Mouse (Mus musculus) adrenal gland (tissue): Measurements from ENCODE around the gene Tcap.

ENCODE experiments used
- intact Hi-C: fragments of 180-260 bp; cut with DNase I; formaldehyde crosslinking; loops from one replicate; pipeline ENCODE4 v1.15.1; 2025
- long read RNA-seq, 2 experiments: library from polyadenylated mRNA; unstranded; transcript quantifications; one replicate each; pipeline ENCODE4 v2.0.0; 2020; ENCODE audit warnings: borderline replicate concordance in 1 of 2; ENCODE audit not compliant: insufficient replicate concordance in 1 of 2

The Tcap gene
- long read RNA-seq, experiment 1, partial matches to known transcripts = 1 of 1 reads
- long read RNA-seq, experiment 1, other reads (novel, unspliced or antisense) = 0 of 1 reads
- long read RNA-seq, experiment 2, partial matches to known transcripts = 0 of 4 reads
- long read RNA-seq, experiment 2, other reads (novel, unspliced or antisense) = 0 of 4 reads

DNA sequence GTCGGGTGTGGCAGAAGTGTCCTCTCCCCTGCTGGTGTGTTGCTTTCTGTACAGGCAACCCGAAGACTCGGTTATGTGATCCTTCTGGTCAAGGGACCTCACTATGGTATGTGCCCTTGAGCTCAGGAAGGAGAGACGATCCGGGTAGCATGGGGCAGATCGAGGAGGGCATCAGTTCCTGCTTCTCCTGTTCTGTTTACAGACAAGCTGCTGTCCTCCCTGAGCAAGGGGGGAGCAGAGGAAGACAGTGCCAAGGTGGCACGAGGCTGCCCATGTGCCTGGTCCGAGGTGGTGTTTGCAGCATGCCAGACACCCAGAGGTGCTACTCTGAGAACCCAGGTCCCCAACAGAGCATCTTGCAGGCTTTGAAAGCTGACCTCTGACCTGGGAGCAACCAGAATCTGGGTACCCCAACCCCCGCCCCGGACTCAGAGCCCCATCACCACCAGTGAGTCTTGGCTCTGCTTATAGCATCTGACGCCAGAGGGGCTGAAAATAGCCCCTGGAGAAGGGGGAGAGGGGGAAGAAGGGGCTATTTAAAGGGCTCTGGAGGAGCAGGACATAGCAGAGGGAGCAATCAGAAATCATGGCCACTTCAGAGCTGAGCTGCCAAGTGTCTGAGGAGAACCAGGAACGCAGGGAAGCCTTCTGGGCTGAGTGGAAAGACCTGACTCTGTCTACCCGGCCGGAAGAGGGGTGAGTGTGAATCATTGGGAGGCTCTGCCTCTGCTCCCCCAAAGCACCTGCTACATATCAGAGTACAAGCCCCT lies at the start of gene Tcap:
Tcap (plus strand) TSS at position 551 of the 770 bp plus-strand sequence.
- intact Hi-C loops = no loop called here

DNA sequence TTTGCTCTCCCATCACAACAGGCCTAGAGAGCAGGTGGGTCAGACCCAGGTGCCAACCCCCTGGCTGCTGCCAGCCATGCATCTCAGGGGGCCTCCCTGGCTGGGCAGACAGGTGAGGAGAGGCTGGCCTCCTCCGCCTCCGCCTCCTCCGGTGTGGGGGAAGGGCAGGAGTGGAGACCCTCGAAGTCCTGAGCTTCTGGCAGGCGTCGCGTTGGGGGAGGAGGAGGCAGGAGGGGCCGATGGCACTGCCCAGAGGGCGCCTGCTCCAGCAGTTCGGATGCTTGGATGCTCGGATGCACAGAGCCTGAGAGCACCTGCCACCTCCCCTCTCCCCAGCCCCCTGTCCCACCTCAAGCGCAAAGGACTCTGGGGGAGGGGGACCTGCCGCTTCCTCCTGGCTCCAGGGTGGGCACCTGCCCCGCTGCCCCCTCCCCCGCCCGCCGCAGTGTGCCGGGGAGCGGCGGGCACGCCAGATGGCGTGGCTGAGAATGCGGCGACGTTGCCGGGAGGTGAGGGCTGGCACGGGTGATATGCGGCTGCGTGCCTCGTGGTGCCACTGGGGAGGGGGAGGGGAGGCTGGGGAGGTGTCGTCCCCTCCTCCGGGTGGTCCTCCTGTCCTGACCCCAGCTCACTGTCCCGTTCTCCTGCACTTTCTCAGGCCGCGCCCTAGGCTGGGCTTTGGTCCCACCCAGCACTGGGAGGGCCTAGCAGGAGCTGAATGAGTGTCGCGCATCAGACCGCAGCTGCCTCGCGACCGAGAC lies 49.5 kb upstream of the Tcap start:
- intact Hi-C loops = no loop called here

DNA sequence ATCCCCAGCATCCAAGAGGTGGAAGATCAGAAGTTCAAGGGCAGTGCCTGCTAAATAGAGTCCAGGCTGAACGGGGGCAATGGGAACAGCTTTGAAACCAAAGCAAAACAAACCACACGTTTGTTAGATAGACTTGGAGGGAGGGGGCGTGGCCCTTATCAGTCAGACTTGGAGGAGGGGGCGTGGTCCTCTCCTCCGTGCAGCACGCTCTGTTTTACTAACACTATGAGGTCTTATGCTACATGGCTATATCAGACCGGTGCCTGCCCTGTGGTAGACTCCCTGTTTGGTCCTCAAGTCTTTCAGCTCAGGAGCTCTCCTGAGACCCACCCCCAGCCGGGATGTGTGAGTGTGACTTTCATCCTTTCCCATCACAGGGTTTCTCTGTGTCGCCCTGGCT lies 48.4 kb upstream of the Tcap start:
- intact Hi-C loops = loop anchor here (5.0 kb wide), 1 partner anchor 43 kb away; no protein-coding TSS in a partner anchor

DNA sequence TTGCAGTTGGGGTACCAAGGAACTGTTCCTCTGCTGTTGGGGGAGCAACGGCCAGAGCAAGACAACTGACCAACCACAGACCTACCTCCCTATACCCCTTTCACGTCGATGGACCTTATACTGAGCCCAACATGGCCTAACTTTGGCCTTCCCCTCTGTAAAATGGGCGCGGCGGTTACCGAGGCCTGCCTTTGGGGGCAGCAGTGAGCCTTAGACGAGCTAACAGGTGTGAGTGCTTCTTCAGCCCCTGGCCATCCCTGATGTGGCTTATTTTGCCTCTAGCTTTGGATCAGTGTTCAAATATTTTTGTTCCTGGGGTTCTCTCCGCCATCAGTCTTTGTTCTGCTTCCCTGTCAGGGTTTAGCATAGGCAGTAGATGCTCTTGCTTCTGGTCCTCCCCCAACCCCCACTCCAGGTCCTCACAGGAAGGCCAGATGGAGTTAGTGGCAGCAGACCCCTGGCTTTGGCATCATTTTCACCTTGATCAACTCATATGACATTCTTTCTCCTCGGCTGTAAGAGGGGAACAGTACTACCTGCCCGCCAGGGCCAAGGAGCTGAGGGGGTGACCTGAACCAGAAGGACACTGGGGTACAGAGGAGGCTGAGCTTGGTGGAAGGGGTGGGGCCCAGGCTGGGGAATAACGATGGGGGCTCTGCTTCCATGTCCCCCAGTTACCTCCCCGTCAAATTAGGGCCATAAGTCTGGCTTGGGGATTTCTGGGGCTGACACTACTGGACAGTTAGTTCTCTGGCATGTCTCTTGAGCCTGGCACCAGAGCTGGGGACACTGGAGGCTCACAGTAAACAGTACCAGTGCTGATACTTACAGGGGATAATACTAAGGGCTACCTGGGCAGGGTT lies 47.1 kb upstream of the Tcap start:
- intact Hi-C loops = loop anchor here (5.0 kb wide), 1 partner anchor 44 kb away; no protein-coding TSS in a partner anchor

DNA sequence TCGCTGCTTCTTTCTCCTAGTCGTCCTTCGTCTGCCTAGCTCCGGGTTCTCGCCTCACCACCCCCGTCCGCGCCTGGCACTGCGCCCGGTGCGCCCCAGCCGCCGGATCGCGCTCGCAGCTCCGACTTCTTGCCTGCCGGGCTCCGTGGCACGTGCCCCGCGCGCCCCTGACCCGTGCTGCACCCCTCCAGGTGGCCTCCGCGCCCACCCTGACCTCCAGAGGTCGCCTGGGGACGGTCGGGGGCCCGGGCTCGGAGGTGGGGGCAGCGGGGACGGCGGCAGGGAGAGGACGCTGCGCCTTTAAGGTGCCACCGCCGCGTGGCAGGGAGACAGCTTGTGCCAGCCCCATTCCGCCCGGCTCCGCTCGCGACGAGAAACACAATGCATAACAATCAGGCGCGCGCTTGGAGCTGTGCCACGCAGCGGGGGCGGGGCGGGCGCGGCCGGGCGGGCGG lies 45.1 kb upstream of the Tcap start:
- intact Hi-C loops = loop anchor here (5.0 kb wide), 1 partner anchor 46 kb away; no protein-coding TSS in a partner anchor

DNA sequence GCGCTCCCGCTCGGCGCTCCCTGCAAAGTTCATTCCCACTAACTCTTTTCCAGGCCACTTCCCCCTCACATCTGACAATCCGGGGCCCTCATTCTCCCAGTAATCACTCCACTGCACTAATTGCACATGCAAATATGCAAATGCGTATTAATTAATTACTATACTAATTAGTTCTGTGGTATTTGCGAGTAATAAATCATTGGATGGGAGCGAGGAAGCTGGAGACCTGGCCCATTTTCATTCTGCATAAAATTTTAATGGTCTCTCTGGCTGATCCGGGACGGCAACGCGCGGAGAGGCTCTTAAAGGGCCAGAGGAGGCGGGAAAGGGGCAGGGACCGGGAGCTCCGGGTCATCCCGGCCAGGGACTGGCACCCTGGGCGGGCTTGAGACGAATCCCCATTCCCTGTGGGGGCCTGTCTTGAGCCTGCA lies 44.5 kb upstream of the Tcap start:
- intact Hi-C loops = loop anchor here (5.0 kb wide), 1 partner anchor 47 kb away; no protein-coding TSS in a partner anchor

DNA sequence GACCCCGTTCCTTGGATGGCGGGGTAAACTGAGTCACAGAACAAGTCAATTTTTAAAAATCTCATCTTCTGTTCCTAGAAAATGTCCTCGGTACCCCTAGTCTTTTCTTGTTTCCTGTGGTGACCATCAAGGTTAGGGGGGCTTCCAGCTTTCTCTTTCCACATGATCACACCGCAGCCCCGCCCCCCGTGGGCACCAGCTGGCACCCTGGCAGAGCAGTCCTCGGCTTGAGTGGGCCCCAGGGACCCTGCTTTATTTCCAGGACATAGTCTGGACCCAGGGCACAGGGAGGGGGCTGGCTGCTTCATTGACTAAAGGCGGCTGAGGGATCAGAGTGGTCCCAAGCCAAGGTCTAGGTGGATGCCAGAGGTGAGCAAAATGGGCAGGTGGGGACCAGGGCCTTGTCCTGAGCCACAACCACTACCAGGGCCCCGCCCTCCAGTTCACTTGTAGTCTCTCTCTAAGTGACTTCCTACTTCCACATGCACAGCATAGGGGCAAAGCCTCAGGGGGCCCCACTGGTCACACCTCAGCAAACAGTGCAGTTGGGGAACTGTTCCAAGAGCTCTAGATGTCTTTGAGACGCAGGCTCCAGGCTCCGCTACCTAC lies 43.8 kb upstream of the Tcap start:
- intact Hi-C loops = loop anchor here (5.0 kb wide), 1 partner anchor 47 kb away; no protein-coding TSS in a partner anchor

DNA sequence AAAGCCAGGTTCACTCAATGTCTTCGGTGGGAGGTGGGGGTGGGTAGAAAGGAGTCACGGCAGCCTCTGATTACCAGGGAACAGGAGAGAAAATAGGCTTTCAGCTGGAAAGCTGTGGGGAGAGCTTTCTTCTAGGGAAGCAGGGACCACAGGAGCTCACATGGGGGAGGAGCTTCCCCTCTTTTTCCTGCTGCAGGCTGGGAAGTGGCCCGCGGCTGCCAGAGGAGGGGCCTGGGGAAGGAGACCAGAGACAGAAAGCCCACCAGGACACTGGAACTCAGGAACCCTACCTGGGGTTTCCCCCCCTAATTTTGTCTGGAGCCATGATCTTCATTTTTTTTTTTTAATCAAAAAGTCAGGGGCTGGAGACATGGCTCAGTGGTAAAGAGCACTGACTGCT lies 43.0 kb upstream of the Tcap start:
- intact Hi-C loops = no loop called here

DNA sequence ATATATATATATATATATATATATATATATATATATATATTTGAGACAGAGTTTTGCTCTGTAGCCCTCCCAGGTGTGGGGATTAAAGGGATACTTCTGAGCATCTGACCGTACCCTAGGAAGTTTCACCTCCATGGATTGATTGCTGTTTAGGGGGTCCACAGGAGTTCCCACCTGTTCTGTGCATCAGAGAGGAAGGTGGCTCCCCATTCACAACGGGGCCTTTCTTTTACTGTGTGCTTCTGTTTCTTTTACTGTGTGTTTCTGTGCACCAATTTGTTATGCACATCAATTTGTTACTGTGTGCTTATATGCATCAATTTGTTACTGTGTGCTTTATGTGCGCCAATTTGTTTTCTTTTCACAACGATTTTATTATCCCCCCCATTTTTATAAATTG lies 42.4 kb upstream of the Tcap start:
- intact Hi-C loops = no loop called here

DNA sequence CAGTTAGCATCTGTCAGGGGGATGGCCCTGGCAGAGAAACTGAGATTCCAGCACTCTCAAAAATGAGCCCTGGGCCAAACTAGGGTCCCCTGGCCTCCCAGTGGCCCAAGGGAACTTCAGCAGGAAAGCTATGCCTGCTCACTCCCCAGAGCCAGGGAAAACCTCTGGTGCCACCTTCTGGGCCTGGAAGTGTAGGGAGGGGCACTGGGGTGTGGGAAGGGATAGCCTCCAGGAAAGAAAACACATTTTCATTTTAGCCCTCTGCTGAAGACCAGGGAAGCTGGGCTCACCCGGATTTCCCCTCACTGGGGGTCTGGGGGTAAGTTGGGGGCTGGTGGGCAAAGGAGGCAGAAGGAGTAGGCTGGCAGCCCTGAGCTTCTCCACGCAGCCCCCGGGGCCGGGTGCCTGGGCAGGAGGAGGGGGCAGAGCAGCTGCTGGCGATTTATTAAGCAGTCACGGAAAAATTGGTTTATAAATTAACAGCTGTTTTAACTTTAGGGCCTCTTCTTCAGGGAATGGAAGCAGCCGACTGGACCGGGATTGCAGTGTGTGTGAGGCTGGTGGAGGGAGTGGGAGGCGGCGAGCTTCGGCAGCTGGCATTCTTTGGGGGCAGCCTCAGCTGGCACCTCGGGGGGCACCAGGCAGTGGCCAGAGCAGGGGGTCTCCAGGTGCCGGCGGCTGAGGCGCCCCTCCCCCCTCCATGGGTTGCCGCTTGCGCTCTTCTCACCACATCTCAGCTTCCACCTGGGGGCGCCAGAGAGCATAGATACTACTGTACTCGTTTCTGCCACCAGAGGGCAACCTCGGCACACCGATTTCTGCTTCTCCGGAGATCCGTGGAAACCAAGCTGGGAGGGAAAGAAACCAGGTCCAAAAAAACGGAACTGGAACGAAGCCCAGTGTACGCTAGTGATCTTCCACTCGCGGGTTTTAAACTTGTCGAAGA lies 41.3 kb upstream of the Tcap start:
- intact Hi-C loops = loop anchor here (2.0 kb wide), 1 partner anchor 77 kb away; no protein-coding TSS in a partner anchor

DNA sequence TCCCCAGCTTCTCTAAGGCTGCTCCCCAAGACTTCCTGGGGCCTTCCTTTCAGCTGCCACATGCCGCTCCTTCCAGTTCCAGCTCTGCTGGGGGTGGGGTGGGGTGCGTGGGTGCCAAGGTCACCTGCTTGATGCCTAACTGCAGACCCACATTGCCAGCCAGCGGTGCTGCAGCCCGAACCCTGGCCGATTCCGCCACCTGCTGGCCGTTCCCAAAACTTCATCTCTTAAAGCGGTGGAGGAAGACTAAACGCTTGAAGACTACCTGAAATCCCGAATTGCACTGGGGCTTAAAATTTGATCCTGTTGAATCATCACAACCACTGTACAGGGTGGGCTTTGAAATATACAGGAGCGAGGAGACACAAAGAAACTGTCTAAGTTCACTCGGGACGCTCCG lies 38.4 kb upstream of the Tcap start:
- intact Hi-C loops = no loop called here

DNA sequence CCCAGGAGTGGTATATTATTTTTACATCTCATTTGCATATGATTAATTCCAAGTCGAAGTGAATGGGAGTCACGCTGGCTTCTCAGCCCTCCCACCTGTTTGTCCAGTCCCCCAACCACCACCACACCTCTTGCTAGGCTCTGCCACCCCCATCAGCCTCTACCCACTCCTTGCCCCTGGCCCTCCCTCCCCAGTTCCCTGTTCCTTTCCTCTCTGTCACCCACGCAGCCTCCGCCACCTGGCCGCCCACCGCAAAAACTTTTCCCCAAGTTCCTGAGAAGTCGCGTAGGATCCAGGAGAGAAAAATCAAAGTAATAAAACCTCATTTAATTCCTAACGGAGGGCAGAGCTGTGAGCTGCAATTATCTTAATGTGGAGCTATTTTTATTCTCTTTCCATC lies 37.4 kb upstream of the Tcap start:
- intact Hi-C loops = no loop called here

DNA sequence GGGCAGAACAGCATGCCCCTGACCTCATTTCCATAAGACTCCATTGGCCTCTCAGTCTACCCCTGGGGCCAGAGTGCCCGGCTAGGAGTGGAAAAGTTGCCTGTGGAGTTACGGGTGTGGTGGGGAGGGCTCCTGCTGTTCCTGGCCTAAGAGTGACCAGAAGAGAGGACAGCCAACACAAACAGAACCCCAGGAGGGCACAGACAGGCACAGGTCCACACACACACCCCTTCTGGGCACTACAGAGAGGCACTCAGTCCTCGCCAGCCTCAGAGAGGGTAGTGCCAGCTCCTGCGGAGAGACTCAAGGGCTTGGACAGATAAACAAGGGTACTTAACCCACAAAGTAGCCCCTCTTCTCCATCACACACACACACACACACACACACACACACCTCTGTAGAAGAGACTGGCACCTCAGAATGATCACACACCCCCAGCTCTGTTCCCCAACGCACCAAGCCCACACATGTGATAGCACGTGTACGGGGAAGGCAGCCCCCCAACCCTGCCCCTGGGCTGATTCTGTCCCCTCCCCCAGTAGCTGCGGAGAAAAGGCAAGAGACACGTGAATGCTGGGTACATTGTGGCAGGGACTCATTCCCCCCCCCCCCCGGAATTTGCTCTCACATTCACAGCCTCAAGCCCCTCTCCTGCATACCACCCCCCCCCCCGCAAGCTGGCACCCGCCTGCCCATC lies 36.1 kb upstream of the Tcap start:
- intact Hi-C loops = no loop called here

DNA sequence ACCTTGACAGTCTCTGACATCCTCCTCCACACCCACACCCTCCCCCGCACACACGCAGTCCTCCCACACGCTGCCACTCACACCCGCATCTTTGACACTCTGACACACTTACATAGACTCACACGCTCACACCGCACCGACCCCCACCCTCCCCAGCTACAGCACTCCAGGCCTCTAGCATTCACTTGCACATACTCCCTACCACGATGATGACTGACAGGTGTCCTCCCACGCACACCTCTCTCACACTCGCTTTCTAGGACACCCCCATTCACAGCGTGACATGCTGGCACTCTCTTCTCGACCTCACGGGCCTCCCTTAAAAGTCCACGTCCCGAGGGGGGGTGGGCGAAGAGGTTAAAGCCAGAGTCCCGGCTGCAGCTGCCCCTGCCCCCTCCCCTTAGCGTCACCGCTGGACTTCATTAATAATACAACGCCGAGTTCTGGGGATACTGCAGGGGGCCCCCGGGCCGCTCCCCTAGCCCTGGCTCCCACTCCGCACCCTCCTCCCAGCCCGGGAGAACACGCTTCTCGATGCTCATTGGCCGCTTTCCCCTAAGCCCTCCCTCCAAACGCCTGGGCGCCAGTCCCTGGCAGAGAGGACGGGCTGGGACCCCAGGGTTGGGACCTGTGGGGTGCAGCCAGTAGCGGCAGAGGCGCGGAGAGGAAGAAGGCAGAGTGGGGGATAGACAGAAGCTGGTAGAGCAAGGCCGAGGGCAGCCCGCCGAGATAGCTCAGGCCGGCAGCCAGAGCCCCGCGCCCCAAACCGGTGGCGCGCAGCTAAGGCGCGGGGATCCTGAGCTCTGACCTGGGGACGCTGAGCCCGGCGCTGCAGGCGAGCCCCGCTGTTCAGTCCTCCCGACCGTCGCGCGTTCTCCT lies 35.3 kb upstream of the Tcap start, which contains the start of gene Ppp1r1b:
Ppp1r1b (plus strand) TSS at position 322 of the 879 bp plus-strand sequence.
- intact Hi-C loops = no loop called here

DNA sequence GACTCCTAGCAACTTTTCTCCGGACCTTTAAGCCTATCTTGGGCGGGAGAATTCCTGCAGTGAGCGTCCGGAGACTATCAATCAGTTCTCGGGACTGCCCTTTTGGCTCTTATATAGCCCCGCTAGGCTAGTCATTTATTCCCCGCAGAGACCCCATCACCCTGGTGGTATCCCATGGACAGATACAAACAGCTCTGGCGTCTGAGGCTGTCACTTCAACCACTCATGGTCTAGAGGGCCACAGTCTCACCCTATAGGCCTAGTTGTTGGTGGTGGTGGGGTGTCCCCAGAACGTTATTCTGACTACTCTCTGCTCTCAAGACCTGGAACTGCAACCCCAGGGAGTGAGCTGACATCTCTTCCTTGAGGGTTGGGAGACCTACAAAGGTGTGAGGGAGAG lies 34.3 kb upstream of the Tcap start:
- intact Hi-C loops = no loop called here

DNA sequence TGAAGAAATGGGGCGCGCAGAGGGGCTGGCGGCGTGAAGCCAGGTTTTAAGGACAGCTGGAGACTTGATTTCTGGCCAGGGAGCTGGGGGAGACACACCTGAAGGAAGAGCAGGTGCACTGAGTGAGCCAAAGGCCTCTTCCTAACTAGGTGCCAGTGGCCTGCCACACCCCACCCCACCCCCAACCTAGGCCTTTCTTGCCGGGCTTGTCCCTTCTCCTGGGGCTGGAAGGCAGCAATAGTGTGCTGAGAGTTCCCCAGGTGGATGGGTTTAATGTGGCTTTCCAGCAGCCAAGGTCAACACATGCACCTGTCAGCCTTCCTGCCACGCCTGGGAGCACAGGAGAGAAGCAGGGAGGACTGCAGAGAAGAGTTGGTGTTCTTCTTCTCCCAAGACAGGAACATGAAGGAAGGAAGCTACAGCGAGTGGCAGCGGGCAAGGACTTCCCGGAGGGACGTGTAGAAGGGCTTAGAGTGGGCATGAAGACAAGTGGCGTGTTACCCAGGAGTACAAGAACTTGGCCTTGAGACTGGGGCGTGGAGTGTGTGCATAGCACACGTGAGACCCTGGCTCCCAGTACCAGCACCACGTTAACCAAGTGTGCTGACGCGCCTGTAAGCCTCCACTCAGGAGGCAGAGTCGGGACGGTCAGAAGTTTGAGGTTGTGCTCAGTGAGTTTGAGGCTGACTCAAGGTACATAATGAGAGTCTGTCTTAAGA lies 31.2 kb upstream of the Tcap start:
- intact Hi-C loops = no loop called here

DNA sequence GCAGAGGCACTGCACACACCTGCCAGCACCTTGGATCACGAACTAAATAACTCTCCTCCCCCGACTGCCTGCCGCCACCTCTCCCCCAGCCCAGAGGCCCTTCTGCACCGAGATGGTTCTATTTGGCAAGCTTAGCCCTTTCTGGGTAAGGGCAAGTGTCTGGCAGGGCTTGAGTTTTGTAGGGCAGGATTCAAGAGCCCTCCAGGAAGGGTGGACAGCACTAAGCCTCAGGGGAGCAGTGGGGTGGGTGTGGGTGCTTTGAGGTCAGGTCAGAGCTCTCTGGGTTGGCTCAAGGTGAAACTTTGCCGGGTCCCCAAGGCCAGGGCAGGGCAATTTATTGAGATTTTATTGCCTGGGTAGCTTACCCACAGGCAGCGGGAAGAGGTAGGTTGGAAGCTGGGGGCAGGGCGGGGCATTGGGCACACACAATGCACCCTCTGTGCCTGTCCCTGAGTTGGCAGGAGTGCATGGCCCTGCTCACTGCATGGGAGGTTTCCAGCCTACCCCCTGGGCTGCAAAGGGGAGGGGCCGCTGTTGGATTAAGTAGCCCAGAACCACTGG lies 29.9 kb upstream of the Tcap start:
- intact Hi-C loops = no loop called here
